Mouse (Mus musculus) intestine, embryonic 14.5 days (tissue): Measurements from ENCODE around the gene Prkag2. TPM values are rescaled to one million over a fixed set of nuclear protein-coding genes. Genes with fewer than 3 reads are reported as not detected.

Experiments
- ATAC-seq: fragments of 200-750 bp; cut with Nextera tagmentation; replicated peaks from 2 replicates; pipeline ENCODE4 v1.8.0; 2017; ENCODE audit warnings: low read depth, moderate number of reproducible peaks, moderate TSS enrichment, moderate library complexity; ENCODE audit not compliant: low FRiP score, low TSS enrichment
- DNase-seq: peaks from one replicate; pipeline ENCODE4 v3.0.0-alpha.2; 2018; ENCODE audit warnings: low spot score
- H3K27ac ChIP-seq: fragments of 300-500 bp; sonication (generic); 2 replicates; pipeline ENCODE4 v1.5.1; 2014; ENCODE audit warnings: low read depth, mild to moderate bottlenecking, control low read depth
- H3K27me3 ChIP-seq: fragments of 300-500 bp; sonication (generic); replicated peaks from 2 replicates; pipeline ENCODE4 v1.6.1; 2014; ENCODE audit warnings: low read length, control low read depth; ENCODE audit not compliant: control insufficient read depth, insufficient read depth
- H3K36me3 ChIP-seq: fragments of 300-500 bp; sonication (generic); 2 replicates; pipeline ENCODE4 v1.6.1; 2014; ENCODE audit warnings: low read length, control low read depth; ENCODE audit not compliant: control insufficient read depth, insufficient read depth
- H3K4me1 ChIP-seq: fragments of 300-500 bp; sonication (generic); replicated peaks from 2 replicates; pipeline ENCODE4 v1.6.1; 2014; ENCODE audit warnings: low read length, control low read depth, mixed read lengths; ENCODE audit not compliant: control insufficient read depth, insufficient read depth
- H3K4me2 ChIP-seq: fragments of 300-500 bp; sonication (generic); 2 replicates; pipeline ENCODE4 v1.6.1; 2014; ENCODE audit warnings: low read length
- H3K4me3 ChIP-seq: fragments of 300-500 bp; sonication (generic); 2 replicates; pipeline ENCODE4 v1.5.1; 2014; ENCODE audit warnings: low read depth, low read length, control low read depth, mixed read lengths
- H3K9ac ChIP-seq: fragments of 300-500 bp; sonication (generic); 2 replicates; pipeline ENCODE4 v1.6.1; 2014; ENCODE audit warnings: mild to moderate bottlenecking, low read length
- H3K9me3 ChIP-seq: fragments of 300-500 bp; sonication (generic); 2 replicates; pipeline ENCODE4 v1.6.1; 2016; ENCODE audit warnings: low read length, control low read depth; ENCODE audit not compliant: control insufficient read depth
- WGBS: fragments of 180-500 bp; shearing (Covaris S2); extraction: QIAGEN DNeasy Blood & Tissue Kit; methylation state at CpG from one replicate; pipeline ENCODE4 v1.1.7; 2014; 5-methylcytosine and 5-hydroxymethylcytosine counted together
- polyA plus RNA-seq: library from polyadenylated mRNA; unstranded; fragments of >200 nt; fragmentation: Nextera tagmentation; extraction: Ambion mirVana; gene quantifications from 2 replicates; pipeline ENCODE4 v1.2.1, GENCODE M21; 2014

Prkag2 gene
- polyA plus RNA-seq, 1 experiment from 2014 or later: 52.1 TPM

GRCm38 (mm10) chr5:25115216-25115615 lies 14.8 kb upstream of the Prkag2 start:
- DNase-seq (peak; percentile 38), ATAC-seq (no peak)
- Histone ChIP-seq H3K27ac (no peak overlapping the region), H3K4me1 (no peaks in the 10 kb centered on the region), H3K4me3 (no peak overlapping the region), H3K9me3 (no peaks in the 10 kb centered on the region), H3K27me3 (no peaks in the 10 kb centered on the region), H3K9ac (no peak overlapping the region), H3K4me2 (no peak overlapping the region), H3K36me3 (no peaks in the 10 kb centered on the region)
- WGBS: 72% methylated on average over 5 of the region's 5 CpGs

GRCm38 (mm10) chr5:25114110-25114509 lies 13.7 kb upstream of the Prkag2 start:
- Histone ChIP-seq H3K4me1 (no peaks in the 10 kb centered on the region), H3K27ac (no peak overlapping the region), H3K4me3 (no peak overlapping the region), H3K27me3 (no peaks in the 10 kb centered on the region), H3K9me3 (no peaks in the 10 kb centered on the region), H3K36me3 (no peaks in the 10 kb centered on the region), H3K9ac (no peak overlapping the region), H3K4me2 (no peak overlapping the region)
- peak; percentile 37 for DNase-seq
- ATAC-seq: no peak

- Histone ChIP-seq H3K27ac (no peak overlapping the region), H3K9ac (no peak overlapping the region), H3K4me1 (no peaks in the 10 kb centered on the region), H3K27me3 (no peaks in the 10 kb centered on the region), H3K4me3 (no peak overlapping the region), H3K4me2 (no peak overlapping the region), H3K36me3 (no peaks in the 10 kb centered on the region), H3K9me3 (no peaks in the 10 kb centered on the region)
- DNase-seq (no peak), ATAC-seq (no peak)
- 72% methylated on average over 3 of the region's 3 CpGs for WGBS
Observed at GRCm38 (mm10) chr5:25110314-25110713, 9.9 kb upstream of the Prkag2 start.

- Histone ChIP-seq H3K27ac (no peak overlapping the region), H3K4me3 (no peak overlapping the region), H3K9me3 (no peaks in the 10 kb centered on the region), H3K36me3 (no peaks in the 10 kb centered on the region), H3K4me2 (no peak overlapping the region), H3K4me1 (no peaks in the 10 kb centered on the region), H3K9ac (no peak overlapping the region), H3K27me3 (0 out of 2 replicates have a peak, but pooled peaks cover 5% of the 10 kb centered on the region)
- ATAC-seq: no peak
- no peak for DNase-seq
Observed at GRCm38 (mm10) chr5:25105748-25106147, 5.3 kb upstream of the Prkag2 start.

GRCm38 (mm10) chr5:25101126-25101523 lies 683 bp upstream of the Prkag2 start:
- Histone ChIP-seq H3K9ac (peak overlapping the region; percentile 56), H3K4me1 (no peaks in the 10 kb centered on the region), H3K36me3 (no peaks in the 10 kb centered on the region), H3K27ac (no peak overlapping the region), H3K9me3 (no peaks in the 10 kb centered on the region), H3K4me2 (peak overlapping the region; percentile 96), H3K4me3 (peak overlapping the region; percentile 45), H3K27me3 (peaks cover 24% of the 10 kb centered on the region)
- WGBS: under 1% methylated on average over 25 of the region's 25 CpGs
- ATAC-seq (peak; percentile 33; the same call in 1 of the 2 replicates), DNase-seq (peak; percentile 77)

- no peak overlapping the region for H3K27ac ChIP-seq
- WGBS: under 1% methylated on average over 26 of the region's 26 CpGs
Observed at GRCm38 (mm10) chr5:25100157-25100515, 306 bp downstream of the Prkag2 start.

GRCm38 (mm10) chr5:25099367-25100156 lies 880 bp downstream of the Prkag2 start:
- peak; percentile 70 for ATAC-seq
- H3K9ac ChIP-seq: peak overlapping the region; percentile 56
- H3K4me2 ChIP-seq: peak overlapping the region; percentile 96
- WGBS: 1% methylated on average over 41 of the region's 45 CpGs
- H3K27ac ChIP-seq: no peak overlapping the region
- peaks cover 24% of the 10 kb centered on the region for H3K27me3 ChIP-seq
- peak overlapping the region; percentile 45 for H3K4me3 ChIP-seq
- H3K4me1 ChIP-seq: no peaks in the 10 kb centered on the region
- H3K9me3 ChIP-seq: no peaks in the 10 kb centered on the region
- DNase-seq: peak; percentile 79
- no peaks in the 10 kb centered on the region for H3K36me3 ChIP-seq

More at GRCm38 (mm10) chr5:25100157-25100515, 306 bp downstream of the Prkag2 start:
- Histone ChIP-seq H3K4me3 (peak overlapping the region; percentile 45), H3K36me3 (no peaks in the 10 kb centered on the region), H3K4me2 (peak overlapping the region; percentile 96), H3K9ac (peak overlapping the region; percentile 56), H3K4me1 (no peaks in the 10 kb centered on the region), H3K9me3 (no peaks in the 10 kb centered on the region), H3K27me3 (peaks cover 24% of the 10 kb centered on the region)
- DNase-seq (no peak), ATAC-seq (no peak)

GRCm38 (mm10) chr5:25097891-25098290 lies 2.6 kb downstream of the Prkag2 start:
- H3K27ac ChIP-seq: no peak overlapping the region
- no peak overlapping the region for H3K4me2 ChIP-seq
- H3K9ac ChIP-seq: no peak overlapping the region
- ATAC-seq: no peak
- WGBS: 69% methylated on average over 3 of the region's 3 CpGs
- no peak overlapping the region for H3K4me3 ChIP-seq
- no peaks in the 10 kb centered on the region for H3K9me3 ChIP-seq
- no peaks in the 10 kb centered on the region for H3K4me1 ChIP-seq
- H3K27me3 ChIP-seq: peaks cover 24% of the 10 kb centered on the region
- H3K36me3 ChIP-seq: no peaks in the 10 kb centered on the region
- DNase-seq: no peak

- WGBS: 79% methylated on average over 4 of the region's 4 CpGs
- no peaks in the 10 kb centered on the region for H3K9me3 ChIP-seq
Observed at GRCm38 (mm10) chr5:25096431-25096830, 4.0 kb downstream of the Prkag2 start.

More at GRCm38 (mm10) chr5:25096431-25096830, 4.0 kb downstream of the Prkag2 start:
- Histone ChIP-seq H3K4me3 (no peak overlapping the region), H3K36me3 (no peaks in the 10 kb centered on the region), H3K27ac (no peak overlapping the region), H3K27me3 (peaks cover 21% of the 10 kb centered on the region), H3K9ac (no peak overlapping the region), H3K4me1 (no peaks in the 10 kb centered on the region), H3K4me2 (no peak overlapping the region)
- ATAC-seq (no peak), DNase-seq (no peak)
